18 mouse cellular contexts compared by ENCODE assay signal in genomic region chr15:30661689-30662422, GRCm38 (mm10).
A peak's percentile ranks its signal among the peaks of the same experiment; 100 is the strongest.
DNase-seq lines count a peak whose midpoint lies in the region; ATAC-seq and TF ChIP-seq lines count a peak whose summit lies in the region.
"Had no signal": no experiment of that assay in that cellular context is flagged by ENCODE, and none has a peak within 500 bp of the region (broad histone marks: within the 10 kb centered on the region; RNA-seq: fewer than 3 reads in every experiment).

No protein-coding gene starts in this region.

- H3K4me1 ChIP-seq in ES-Bruce4 (ENCODE audit: control insufficient read depth, insufficient read depth, low read length), result peaks cover 4% of the 10 kb centered on the region
- no peaks in the 10 kb centered on the region for H3K4me1 ChIP-seq in embryonic facial prominence, embryonic 12.5 days
- H3K4me1 ChIP-seq: stomach, embryonic 15.5 days had no signal

- 23% methylated on average over 6 of the region's 6 CpGs for WGBS in embryonic facial prominence, embryonic 12.5 days

- no peak for TF ChIP-seq CTCF in layer of hippocampus, adult 2 months (conservative IDR thresholded peaks at IDR 0.05)
- no peak for TF ChIP-seq CTCF in ES-Bruce4 (IDR thresholded peaks at IDR 0.05; ENCODE audit: low read depth, low read length)

- ATAC-seq in embryonic facial prominence, embryonic 12.5 days (ENCODE audit: insufficient number of reproducible peaks, insufficient read depth, low FRiP score, low TSS enrichment), result peak; percentile 79; the same call in 1 of the 2 replicates
- ATAC-seq: inflammation-experienced regulatory T-cells, adult 6 months; Patski had no signal

- no peaks in the 10 kb centered on the region; the same call in 1 of the 2 replicates for H3K27me3 ChIP-seq in ES-Bruce4 (ENCODE audit: control insufficient read depth, insufficient read depth, low read length, poor library complexity, severe bottlenecking)
- H3K27me3 ChIP-seq in embryonic facial prominence, embryonic 12.5 days, result no peaks in the 10 kb centered on the region
- H3K27me3 ChIP-seq: Patski; stomach, embryonic 15.5 days had no signal

- H3K9me3 ChIP-seq in ES-Bruce4 (replicated peaks; ENCODE audit: control insufficient read depth, insufficient read depth, low read length, poor library complexity, severe bottlenecking), result no peaks in the 10 kb centered on the region
- H3K9me3 ChIP-seq in embryonic facial prominence, embryonic 12.5 days, result no peaks in the 10 kb centered on the region
- H3K9me3 ChIP-seq: stomach, embryonic 15.5 days had no signal

- no peak overlapping the region for H3K4me2 ChIP-seq in embryonic facial prominence, embryonic 12.5 days (replicated peaks)
- H3K4me2 ChIP-seq: stomach, embryonic 15.5 days had no signal

- TF ChIP-seq EP300 in ES-Bruce4 (IDR thresholded peaks at IDR 0.05; ENCODE audit: insufficient read depth, low read depth, low read length), result no peak

- peak overlapping the region; percentile 46; the same call in 1 of the 2 replicates for H3K27ac ChIP-seq in layer of hippocampus, adult 2 months
- H3K27ac ChIP-seq in ES-Bruce4 (ENCODE audit: insufficient read depth, low read length), result peak overlapping the region; percentile 18; the same call in 1 of the 2 replicates
- 0 out of 2 replicates have a peak overlapping the region, but pooled peaks have one; percentile 19 for H3K27ac ChIP-seq in embryonic facial prominence, embryonic 12.5 days
- H3K27ac ChIP-seq: stomach, embryonic 15.5 days had no signal

- no peak overlapping the region for H3K9ac ChIP-seq in ES-Bruce4 (ENCODE audit: low read depth, poor library complexity, severe bottlenecking)
- no peak overlapping the region for H3K9ac ChIP-seq in embryonic facial prominence, embryonic 12.5 days
- H3K9ac ChIP-seq: forebrain, postnatal 0 days; stomach, embryonic 15.5 days had no signal

- no peak for TF ChIP-seq POLR2A in ES-Bruce4 (IDR thresholded peaks at IDR 0.05; ENCODE audit: insufficient read depth, low read length)

- H3K36me3 ChIP-seq in ES-Bruce4 (ENCODE audit: control insufficient read depth, insufficient read depth, low read length, poor library complexity, severe bottlenecking), result no peaks in the 10 kb centered on the region
- no peaks in the 10 kb centered on the region for H3K36me3 ChIP-seq in embryonic facial prominence, embryonic 12.5 days
- H3K36me3 ChIP-seq: stomach, embryonic 15.5 days had no signal

- no peak overlapping the region for H3K4me3 ChIP-seq in layer of hippocampus, adult 2 months
- H3K4me3 ChIP-seq in ES-Bruce4 (ENCODE audit: low read depth, low read length), result no peak overlapping the region
- no peak overlapping the region for H3K4me3 ChIP-seq in embryonic facial prominence, embryonic 12.5 days
- H3K4me3 ChIP-seq: stomach, embryonic 15.5 days had no signal

- peak; percentile 28 to 44 for DNase-seq in cerebellum, postnatal 14 days
- no peak for DNase-seq in cerebellum, adult 9-10 months
- DNase-seq in layer of hippocampus, adult 2 months (ENCODE audit: low spot score in 2 of 2), result no peak
- no peak for DNase-seq in layer of hippocampus, postnatal 14 days (ENCODE audit: low spot score in 2 of 2)
- DNase-seq in right cerebral cortex, postnatal 4 days, result no peak
- no peak for DNase-seq in right cerebral cortex, postnatal 36 days (ENCODE audit: low spot score in 2 of 2)
- DNase-seq: adrenal gland, postnatal 10 days; forebrain, postnatal 0 days; gastrocnemius, postnatal 36 days; kidney, postnatal 25 days; liver; right cerebral cortex, postnatal 25 days; thymus, postnatal 4 days had no signal

Comparison
In these comparisons a context has a peak if more than half of its experiments do, and no peak if none do; other contexts are left out.
1. DNase-seq: peak in cerebellum, postnatal 14 days (2 of 2); none in cerebellum, adult 9-10 months (single experiment), layer of hippocampus, adult 2 months (0 of 2), layer of hippocampus, postnatal 14 days (0 of 2), right cerebral cortex, postnatal 4 days (single experiment) and right cerebral cortex, postnatal 36 days (0 of 2).
2. Peak in every context shown above with its lines, with median percentiles within 50 percentile points of each other: H3K27ac ChIP-seq.